Mouse (Mus musculus) thymus, adult 2 months (tissue): Measurements from ENCODE around the gene Ccdc88c.

Source experiments
- CTCF ChIP-seq: fragments of 200-500 bp; IDR thresholded peaks from 2 replicates; pipeline ENCODE4 v1.5.1; 2012; ENCODE audit warnings: mild to moderate bottlenecking, control low read depth, low read length, moderate library complexity, borderline replicate concordance; ENCODE audit not compliant: control insufficient read depth, poor library complexity, insufficient read depth; ENCODE audit errors: extremely low read depth
- POLR2A ChIP-seq: fragments of 200-500 bp; IDR thresholded peaks from 2 replicates; pipeline ENCODE4 v1.6.1; 2012; ENCODE audit warnings: mild to moderate bottlenecking, low read length, control low read depth, moderate library complexity; ENCODE audit not compliant: control insufficient read depth, poor library complexity, insufficient read depth; ENCODE audit errors: extremely low read depth

DNA sequence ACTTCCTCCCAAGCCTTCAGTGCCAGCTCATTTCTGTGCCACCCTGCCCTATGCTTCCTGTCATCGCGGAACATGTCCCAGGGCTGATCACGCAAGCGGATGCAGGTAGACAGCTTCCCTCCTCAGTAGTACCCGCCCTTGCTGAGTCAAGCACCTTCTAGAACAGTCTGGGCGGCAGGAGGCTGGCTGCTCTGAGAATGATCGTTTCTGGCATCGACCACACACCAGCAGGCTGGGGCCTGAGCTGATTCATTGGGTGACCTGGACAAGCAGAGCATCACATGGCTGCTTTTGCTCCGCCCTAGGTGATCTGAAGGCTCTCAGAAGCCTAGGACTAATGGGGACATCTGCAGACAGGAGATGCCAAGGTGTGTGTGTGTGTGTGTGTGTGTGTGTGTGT is 125.1 kb downstream of the Ccdc88c start:
- TF ChIP-seq CTCF (no peak), POLR2A (no peak)
